Mouse (Mus musculus) yolk sac, embryonic 10.5 days (tissue): ENCODE measurements around the gene Fbxo40.

Experiments used
- DNase-seq: peaks from one replicate; pipeline ENCODE4 v3.0.0-alpha.2; 2017; ENCODE audit warnings: low spot score

Gene Fbxo40

DNA sequence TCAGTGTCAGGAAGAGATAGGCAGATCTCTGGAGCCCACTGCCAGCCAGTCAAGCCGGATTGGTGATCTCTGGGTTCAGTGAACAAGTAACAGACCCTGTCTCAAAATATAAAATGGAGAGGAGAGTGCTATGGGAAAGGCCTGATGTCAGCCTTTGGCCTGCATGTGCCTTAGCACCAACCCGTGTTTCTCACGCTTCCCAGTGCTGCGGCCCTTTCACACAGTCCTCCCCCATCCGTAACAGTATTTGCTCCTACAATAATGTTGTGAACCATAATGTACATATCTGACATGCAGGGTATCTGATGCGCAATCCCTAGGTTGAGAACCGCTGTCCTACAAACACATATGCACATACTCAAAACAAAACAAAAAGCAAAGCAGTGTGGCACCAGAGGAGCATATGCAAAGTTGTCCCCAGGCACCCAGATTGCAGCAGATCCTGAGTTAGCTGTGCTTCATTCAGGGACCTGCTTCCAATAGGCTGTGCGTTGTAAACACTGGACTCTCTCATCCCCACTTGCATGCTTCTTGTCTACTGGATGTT lies 69.1 kb downstream of the Fbxo40 start:
- DNase-seq: no peak

DNA sequence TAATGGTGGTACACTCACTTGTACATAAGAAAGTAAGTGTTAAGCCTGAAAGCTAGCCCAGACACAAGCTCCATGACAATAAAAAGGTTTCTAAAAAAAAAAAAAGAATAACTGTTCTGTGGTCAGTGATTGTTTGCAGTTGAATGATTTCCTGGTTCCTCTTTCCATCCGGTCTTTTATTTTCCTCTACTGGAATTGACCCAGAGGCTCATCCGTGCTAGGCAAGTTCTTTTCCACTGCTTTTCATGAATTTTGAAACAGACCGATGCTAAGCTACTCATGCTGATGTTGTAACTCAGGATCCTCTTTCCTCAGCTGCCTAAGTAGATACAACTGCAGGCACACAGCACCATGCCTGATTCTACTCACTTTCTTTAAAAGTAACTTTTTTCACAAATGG lies 69.9 kb downstream of the Fbxo40 start:
- DNase-seq: no peak

DNA sequence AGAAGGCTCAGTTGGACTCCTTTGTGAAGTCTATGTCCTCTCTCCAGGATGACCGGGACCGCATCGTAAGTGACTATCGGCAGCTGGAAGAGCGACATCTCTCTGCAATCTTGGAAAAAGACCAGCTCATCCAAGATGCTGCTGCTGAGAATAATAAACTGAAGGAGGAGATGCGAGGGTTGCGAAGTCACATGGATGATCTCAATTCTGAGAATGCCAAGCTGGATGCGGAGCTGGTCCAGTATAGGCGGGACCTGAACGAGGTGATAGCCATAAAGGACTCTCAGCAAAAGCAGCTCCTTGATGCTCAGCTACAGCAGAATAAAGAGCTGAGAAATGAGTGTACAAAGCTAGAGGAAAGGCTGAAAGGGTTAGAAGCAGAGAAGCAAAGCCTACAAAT lies 71.8 kb downstream of the Fbxo40 start:
- no peak for DNase-seq

DNA sequence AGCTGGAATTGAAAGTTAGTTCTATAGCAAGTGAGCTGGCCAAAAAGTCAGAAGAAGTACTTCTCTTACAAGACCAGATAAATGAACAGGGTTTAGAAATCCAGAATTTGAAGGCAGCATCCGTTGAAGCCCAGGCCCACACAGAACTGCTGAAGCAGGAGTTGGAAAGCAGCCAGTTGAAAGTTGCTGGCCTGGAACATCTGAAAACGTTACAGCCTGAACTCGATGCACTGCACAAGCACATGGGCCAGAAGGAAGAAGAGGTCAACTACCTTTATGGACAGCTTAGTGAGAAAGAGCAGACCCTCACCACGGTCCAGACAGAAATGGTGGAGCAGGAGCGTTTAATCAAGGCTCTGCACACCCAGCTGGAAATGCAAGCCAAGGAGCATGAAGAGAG lies 76.1 kb downstream of the Fbxo40 start:
- no peak for DNase-seq
